In the genomic region with DNA sequence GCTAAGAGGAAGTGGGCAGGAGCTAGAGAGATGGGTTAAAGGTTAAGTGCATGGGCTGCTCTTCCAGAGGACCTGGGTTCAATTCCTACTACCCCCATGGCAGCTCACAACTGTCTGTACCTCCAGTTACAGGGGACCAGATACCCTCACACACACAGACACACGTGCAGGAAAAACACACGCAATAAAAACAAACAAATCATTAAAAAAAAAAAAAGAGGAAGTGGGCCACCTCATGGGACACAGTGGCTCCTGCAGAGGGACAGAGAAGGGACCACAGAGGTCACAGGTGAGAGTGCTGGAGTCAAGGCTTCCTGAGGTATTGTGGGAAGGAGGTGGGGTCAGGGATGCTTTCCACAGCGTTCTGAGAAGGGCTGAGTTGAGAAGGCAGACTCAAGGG, we compare ENCODE assay signal across 28 mouse cellular contexts. TPM values are rescaled to one million over a fixed set of nuclear protein-coding genes. Genes with fewer than 3 reads are reported as not detected.
DNase-seq lines count a peak whose midpoint lies in the region; ATAC-seq and TF ChIP-seq lines count a peak whose summit lies in the region.
"Had no signal": no experiment of that assay in that cellular context is flagged by ENCODE, and none has a peak within 500 bp of the region (broad histone marks: within the 10 kb centered on the region; RNA-seq: fewer than 3 reads in every experiment).

No protein-coding gene starts in this region.

- no peak overlapping the region for H3K4me2 ChIP-seq in CH12.LX (ENCODE audit: insufficient read depth, low read depth, poor library complexity, severe bottlenecking)
- H3K4me2 ChIP-seq: forebrain, embryonic 15.5 days; heart, embryonic 11.5 days; hindbrain, embryonic 14.5 days had no signal

- ATAC-seq in hematopoietic stem cell, adult 5-6 weeks (replicated peaks in 1 of 2; ENCODE audit: insufficient read depth in 1 of 2, low FRiP score in 2 of 2, low TSS enrichment in 1 of 2, low read depth in 1 of 2, poor library complexity in 2 of 2, severe bottlenecking in 2 of 2) = peak; percentile 12 to 39; a peak in 1 of 4 replicates
- ATAC-seq: forebrain, embryonic 15.5 days; hindbrain, postnatal 0 days; inflammation-experienced regulatory T-cells, adult 6 months; intestine, embryonic 16.5 days had no signal

- no peaks in the 10 kb centered on the region for H3K27me3 ChIP-seq in CH12.LX (replicated peaks)
- H3K27me3 ChIP-seq in splenic B cell, adult 2 months (ENCODE audit: control insufficient read depth, insufficient read depth, low read length, poor library complexity, severe bottlenecking) = no peaks in the 10 kb centered on the region; the same call in 1 of the 2 replicates
- H3K27me3 ChIP-seq in cerebellum, adult 2 months (ENCODE audit: control insufficient read depth, insufficient read depth, low read length) = no peaks in the 10 kb centered on the region
- H3K27me3 ChIP-seq: forebrain, embryonic 15.5 days had no signal

- H3K9me3 ChIP-seq in CH12.LX (replicated peaks; ENCODE audit: low read length) = peaks cover 2% of the 10 kb centered on the region
- H3K9me3 ChIP-seq: forebrain, embryonic 10.5 days; forebrain, embryonic 15.5 days; G1E; hindbrain, embryonic 10.5 days had no signal

- H3K4me3 ChIP-seq in CH12.LX (replicated peaks in 1 of 3; ENCODE audit: low read depth in 2 of 3, low read length in 2 of 3, poor library complexity in 1 of 3) = no peak overlapping the region
- no peak overlapping the region for H3K4me3 ChIP-seq in cerebellum, adult 2 months (replicated peaks; ENCODE audit: insufficient read depth, low read depth, low read length)
- H3K4me3 ChIP-seq: forebrain, embryonic 10.5 days; forebrain, embryonic 15.5 days; hindbrain, embryonic 10.5 days had no signal

- peaks cover 19 to 39% of the 10 kb centered on the region in 2 experiments for H3K4me1 ChIP-seq in CH12.LX (ENCODE audit: control insufficient read depth in 1 of 2, insufficient read depth in 2 of 2)
- no peaks in the 10 kb centered on the region for H3K4me1 ChIP-seq in cerebellum, adult 2 months (ENCODE audit: control insufficient read depth, insufficient read depth, low read length)
- H3K4me1 ChIP-seq: forebrain, embryonic 15.5 days; hindbrain, embryonic 10.5 days had no signal

- WGBS in cerebellum, adult 2 months = 86% methylated on average over 3 of the region's 3 CpGs

- no peak overlapping the region for H3K27ac ChIP-seq in CH12.LX (ENCODE audit: insufficient read depth, low read depth)
- H3K27ac ChIP-seq in cerebellum, adult 2 months (ENCODE audit: insufficient read depth, low read length) = no peak overlapping the region
- H3K27ac ChIP-seq: forebrain, embryonic 10.5 days; forebrain, embryonic 15.5 days; hindbrain, embryonic 10.5 days; hindbrain, embryonic 14.5 days; hindbrain, postnatal 0 days had no signal

- no peak for TF ChIP-seq RAD21 in CH12.LX (IDR thresholded peaks at IDR 0.05; ENCODE audit: low read depth, low read length)

- no peak for TF ChIP-seq POLR2A in CH12.LX (IDR thresholded peaks at IDR 0.05; ENCODE audit: low read depth, low read length)
- TF ChIP-seq POLR2A in cerebellum, adult 2 months (IDR thresholded peaks at IDR 0.05; ENCODE audit: borderline replicate concordance, insufficient read depth, low read length) = no peak

- DNase-seq in 416B (ENCODE audit: low read depth) (peak; percentile 47), CH12.LX (ENCODE audit: extremely low read depth) (no peak)
- DNase-seq in splenic B cell, adult 2 months (ENCODE audit: low read depth, low spot score) = peak; percentile 28
- DNase-seq in gastrocnemius, postnatal 14 days = no peak
- no peak for DNase-seq in spleen, postnatal 14 days (ENCODE audit: low spot score in 2 of 2)
- DNase-seq in cerebellum, adult 2 months = no peak
- DNase-seq: adrenal gland, adult 2 months; adrenal gland, postnatal 14 days; cerebellum, adult 11 months; cerebellum, adult 9-10 months; cerebellum, postnatal 14 days; gastrocnemius, postnatal 36 days; heart, adult 11 months had no signal

- TF ChIP-seq EP300 in CH12.LX (IDR thresholded peaks at IDR 0.05; ENCODE audit: low read length) = 0 out of 2 replicates have a peak, but pooled peaks have one; percentile 29

- dilution Hi-C loops in CH12.LX (cut with MboI; ENCODE audit: extremely low pct_ligation_motif_present, extremely low pct_unique_long_range_greater_than_20kb, low sequenced_read_pairs) = no loop called here

- in situ Hi-C loops in CH12.LX (cut with MboI; ENCODE audit: low pct_ligation_motif_present, low pct_unique_long_range_greater_than_20kb, low sequenced_read_pairs) = no loop called here

- no peaks in the 10 kb centered on the region for H3K36me3 ChIP-seq in CH12.LX (replicated peaks in 1 of 2; ENCODE audit: control insufficient read depth in 1 of 2, insufficient read depth in 1 of 2, low read length in 1 of 2)
- H3K36me3 ChIP-seq in splenic B cell, adult 2 months (ENCODE audit: control insufficient read depth, insufficient read depth, low read length, poor library complexity, severe bottlenecking) = no peaks in the 10 kb centered on the region
- H3K36me3 ChIP-seq: forebrain, embryonic 10.5 days; forebrain, embryonic 15.5 days; hindbrain, embryonic 10.5 days had no signal

- H3K9ac ChIP-seq in CH12.LX (ENCODE audit: insufficient read depth, low read depth) = no peak overlapping the region
- H3K9ac ChIP-seq: forebrain, embryonic 15.5 days; hindbrain, embryonic 14.5 days had no signal

- no peak for TF ChIP-seq CTCF in CH12.LX (conservative IDR thresholded peaks at IDR 0.05 in 1 of 2, IDR thresholded peaks at IDR 0.05 in 1 of 2; ENCODE audit: low read depth in 2 of 2, low read length in 2 of 2)
- no peak for TF ChIP-seq CTCF in cerebellum, adult 2 months (IDR thresholded peaks at IDR 0.05; ENCODE audit: borderline replicate concordance, insufficient read depth, low read depth, low read length)

- no peaks in the 10 kb centered on the region for H3K79me2 ChIP-seq in CH12.LX (replicated peaks; ENCODE audit: control insufficient read depth, extremely low read depth, insufficient read depth, poor library complexity, severe bottlenecking)

- intact Hi-C loops in gastrocnemius, postnatal 14 days (cut with DNase I; ENCODE audit: low total_unique reads) = no loop called here

TF ChIP-seq in CH12.LX, 34 proteins besides CTCF, POLR2A, EP300 and RAD21:
- TF ChIP-seq ZNF384 (IDR thresholded peaks at IDR 0.05; ENCODE audit: low read depth, low read length) (peak; percentile 85), BHLHE40 (IDR thresholded peaks at IDR 0.05; ENCODE audit: low read depth, low read length) (peak; percentile 88), MAFK (IDR thresholded peaks at IDR 0.05; ENCODE audit: insufficient replicate concordance, low read length) (no peak), TCF12 (IDR thresholded peaks at IDR 0.05; ENCODE audit: low read depth, low read length) (no peak), KAT2A (IDR thresholded peaks at IDR 0.05; ENCODE audit: insufficient replicate concordance, low read length) (no peak), ZMIZ1 (IDR thresholded peaks at IDR 0.05; ENCODE audit: low read depth, low read length) (no peak), IRF4 (IDR thresholded peaks at IDR 0.05; ENCODE audit: low read depth, low read length) (peak; percentile 56; the same call in 1 of the 2 replicates)

RNA-seq across cellular contexts. Expression of a gene that starts 22.1 kb away (rescaled TPM):
- total RNA-seq in CH12.LX (2012; rRNA removed) = 0.38 TPM in 1 of 2 replicates, not detected in the other
- total RNA-seq in CH12.LX (2014; rRNA removed) = not detected in 2 replicates
- not detected in 2 replicates for polyA plus RNA-seq in CH12.LX (2012; ENCODE audit: insufficient read length, low read depth)
- total RNA-seq in hematopoietic stem cell, adult 5-6 weeks (2017) = not detected in 2 replicates
- total RNA-seq in gastrocnemius, postnatal 14 days (2021) = not detected
- polyA plus RNA-seq in cerebellum, adult 2 months (2012; rRNA removed) = 0.27 and 0.54 TPM in 2 replicates
- total RNA-seq: adrenal gland, adult 2 months; adrenal gland, postnatal 14 days; adrenal gland, postnatal 4 days; gastrocnemius, postnatal 36 days; hindbrain, postnatal 0 days had no signal
- polyA plus RNA-seq: adrenal gland, adult 2 months; embryonic facial prominence, embryonic 11.5 days; embryonic facial prominence, embryonic 14.5 days; forebrain, embryonic 10.5 days; forebrain, embryonic 15.5 days; hindbrain, embryonic 14.5 days; inflammation-experienced regulatory T-cells, adult 6 months had no signal

RNA-seq across cellular contexts. Expression of a gene that starts 24.8 kb away (rescaled TPM):
- total RNA-seq in CH12.LX (2012; rRNA removed) = 4.5 and 6.3 TPM in 2 replicates
- total RNA-seq in CH12.LX (2014; rRNA removed) = 2.8 and 3.5 TPM in 2 replicates
- polyA plus RNA-seq in CH12.LX (2012; ENCODE audit: insufficient read length, low read depth) = 9.2 and 10.3 TPM in 2 replicates
- total RNA-seq in hematopoietic stem cell, adult 5-6 weeks (2017) = 5.3 and 7.6 TPM in 2 replicates
- total RNA-seq in gastrocnemius, postnatal 14 days (2021) = 10 to 100 TPM; 52.9 to 57.0 TPM
- 196 and 199 TPM in 2 replicates for polyA plus RNA-seq in cerebellum, adult 2 months (2012; rRNA removed)

RNA-seq across cellular contexts. Expression of a gene that starts 25.4 kb away (rescaled TPM):
- total RNA-seq in CH12.LX (2012; rRNA removed) (33.4 and 46.1 TPM in 2 replicates), CH12.LX (2014; rRNA removed) (48.5 and 56.9 TPM in 2 replicates)
- polyA plus RNA-seq in CH12.LX (2012; ENCODE audit: insufficient read length, low read depth) = 62.5 and 67.7 TPM in 2 replicates
- total RNA-seq in hematopoietic stem cell, adult 5-6 weeks (2017) = 13.2 and 21.9 TPM in 2 replicates
- 10 to 100 TPM; 83.3 to 86.3 TPM for total RNA-seq in gastrocnemius, postnatal 14 days (2021)
- polyA plus RNA-seq in cerebellum, adult 2 months (2012; rRNA removed) = 78.4 and 84.2 TPM in 2 replicates

RNA-seq across cellular contexts. Expression of a gene that starts 52.4 kb away (rescaled TPM):
- total RNA-seq in CH12.LX (2012; rRNA removed) (not detected in 2 replicates), CH12.LX (2014; rRNA removed) (not detected in 2 replicates)
- polyA plus RNA-seq in CH12.LX (2012; ENCODE audit: insufficient read length, low read depth) = 0.09 and 0.10 TPM in 2 replicates
- total RNA-seq in hematopoietic stem cell, adult 5-6 weeks (2017) = 0.50 and 0.55 TPM in 2 replicates
- under 1 TPM; 0.10 to 0.13 TPM for total RNA-seq in gastrocnemius, postnatal 14 days (2021)
- polyA plus RNA-seq in cerebellum, adult 2 months (2012; rRNA removed) = 3.8 and 4.7 TPM in 2 replicates
- total RNA-seq: G1E; heart, postnatal 25 days had no signal
- polyA plus RNA-seq: adrenal gland, adult 2 months; embryonic facial prominence, embryonic 14.5 days; G1E; heart, postnatal 0 days; inflammation-experienced regulatory T-cells, adult 6 months had no signal

Comparison
In these comparisons a context has a peak if more than half of its experiments do, and no peak if none do; other contexts are left out.
1. DNase-seq: peak in 416B (single experiment) and splenic B cell, adult 2 months (single experiment); none in CH12.LX (single experiment), gastrocnemius, postnatal 14 days (single experiment), spleen, postnatal 14 days (0 of 2) and cerebellum, adult 2 months (0 of 2).